28 mouse cellular contexts compared by ENCODE assay signal in the genomic region with DNA sequence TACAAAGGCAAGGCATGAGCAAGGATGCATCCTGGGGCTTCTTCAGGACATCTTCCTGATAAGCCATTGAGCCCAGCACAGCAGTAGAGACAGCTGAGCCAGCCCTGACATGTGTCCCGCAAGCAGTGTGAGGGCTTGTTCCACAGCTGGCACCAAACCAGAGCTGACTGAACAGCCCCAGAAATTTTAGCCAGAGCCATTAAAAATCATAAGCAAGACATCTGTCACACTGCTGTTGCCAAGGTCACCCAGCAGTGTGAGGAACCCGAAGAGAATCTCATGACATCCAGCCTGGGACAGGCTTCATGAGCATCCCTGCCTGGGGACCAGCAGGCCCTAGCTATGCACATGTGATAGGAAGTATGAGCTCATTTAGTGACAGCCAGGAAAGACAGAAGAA.
DNase-seq lines count a peak whose midpoint lies in the region; TF ChIP-seq lines count a peak whose summit lies in the region.
"Had no signal": no experiment of that assay in that cellular context is flagged by ENCODE, and none has a peak within 500 bp of the region (broad histone marks: within the 10 kb centered on the region; RNA-seq: fewer than 3 reads in every experiment).

No protein-coding gene starts in this region.

- peak; percentile 78 to 86 for DNase-seq in cerebellum, postnatal 10 days
- no peak for DNase-seq in cerebellum, adult 9-10 months
- peak; percentile 14 for DNase-seq in gastrocnemius, postnatal 14 days
- DNase-seq in gastrocnemius, adult 2 months: no peak
- peak; percentile 5 for DNase-seq in kidney, postnatal 10 days
- DNase-seq in kidney, adult 18-20 months: no peak
- no peak for DNase-seq in lung, postnatal 4 days
- DNase-seq: B cell, adult 2 months; cerebellum, adult 18-20 months; cerebellum, postnatal 36 days; gastrocnemius, postnatal 25 days; heart, adult 2 months; kidney, adult 11 months; kidney, postnatal 36 days; liver, postnatal 0 days; lung, postnatal 36 days; thymus, adult 2 months; thymus, postnatal 36 days had no signal

- TF ChIP-seq CTCF in gastrocnemius, adult 2 months (IDR thresholded peaks at IDR 0.05): no peak

- intact Hi-C loops in gastrocnemius, postnatal 14 days (cut with DNase I; ENCODE audit: low total_unique reads): no loop called here
- intact Hi-C loops in gastrocnemius, adult 2 months (cut with DNase I): no loop called here

- no peak overlapping the region for H3K27ac ChIP-seq in gastrocnemius, adult 2 months
- H3K27ac ChIP-seq: embryonic facial prominence, embryonic 12.5 days; forebrain, embryonic 10.5 days; forebrain, embryonic 15.5 days; heart, adult 2 months; kidney, embryonic 15.5 days; layer of hippocampus, adult 2 months; left cerebral cortex, adult 2 months; liver, embryonic 12.5 days; midbrain, embryonic 12.5 days had no signal

- no peak overlapping the region for H3K4me3 ChIP-seq in gastrocnemius, adult 2 months
- H3K4me3 ChIP-seq: embryonic facial prominence, embryonic 12.5 days; forebrain, embryonic 10.5 days; forebrain, embryonic 15.5 days; heart, adult 2 months; heart, embryonic 12.5 days; kidney, embryonic 15.5 days; layer of hippocampus, adult 2 months; left cerebral cortex, adult 2 months; liver, embryonic 12.5 days; megakaryocyte, embryonic 14.5 days; midbrain, embryonic 12.5 days had no signal

Comparison
In these comparisons a context has a peak if more than half of its experiments do, and no peak if none do; other contexts are left out.
1. DNase-seq: peak in cerebellum, postnatal 10 days (2 of 2), gastrocnemius, postnatal 14 days (single experiment) and kidney, postnatal 10 days (single experiment); none in cerebellum, adult 9-10 months (single experiment), gastrocnemius, adult 2 months (single experiment), kidney, adult 18-20 months (single experiment) and lung, postnatal 4 days (0 of 2).